Mouse (Mus musculus) midbrain, embryonic 14.5 days (tissue): Measurements from ENCODE around the gene Nsrp1. TPM values are rescaled to one million over a fixed set of nuclear protein-coding genes. Genes with fewer than 3 reads are reported as not detected.
A peak's percentile ranks its signal among the peaks of the same experiment; 100 is the strongest.
"Not testable (repeated sequence)": the region's sequence is repeated elsewhere in the genome, so short reads cannot be mapped to it uniquely, and the experiment has no call there.

Source experiments
- ATAC-seq: fragments of 200-750 bp; cut with Nextera tagmentation; 2 replicates; pipeline ENCODE4 v1.8.0; 2017; ENCODE audit warnings: moderate number of reproducible peaks, moderate library complexity; ENCODE audit not compliant: low FRiP score, low TSS enrichment
- DNase-seq: peaks from one replicate; pipeline ENCODE4 v3.0.0-alpha.2; 2015
- H3K27ac ChIP-seq: fragments of 300-500 bp; sonication (generic); replicated peaks from 2 replicates; pipeline ENCODE4 v1.5.1; 2014; ENCODE audit warnings: mild to moderate bottlenecking, low read depth, low read length, moderate library complexity
- H3K27me3 ChIP-seq: fragments of 300-500 bp; sonication (generic); 2 replicates; pipeline ENCODE4 v1.6.1; 2014; ENCODE audit warnings: low read length, control low read depth, mixed read lengths; ENCODE audit not compliant: control insufficient read depth, insufficient read depth
- H3K36me3 ChIP-seq: fragments of 300-500 bp; sonication (generic); 2 replicates; pipeline ENCODE4 v1.6.1; 2014; ENCODE audit warnings: low read length, control low read depth; ENCODE audit not compliant: control insufficient read depth, insufficient read depth
- H3K4me1 ChIP-seq: fragments of 300-500 bp; sonication (generic); 2 replicates; pipeline ENCODE4 v1.6.1; 2014; ENCODE audit warnings: mild to moderate bottlenecking, antibody characterized with exemption, low read length, control low read depth; ENCODE audit not compliant: control insufficient read depth, insufficient read depth
- H3K4me2 ChIP-seq: fragments of 300-500 bp; sonication (generic); 2 replicates; pipeline ENCODE4 v1.6.1; 2014; ENCODE audit warnings: mild to moderate bottlenecking, low read length, moderate library complexity
- H3K4me3 ChIP-seq: fragments of 300-500 bp; sonication (generic); replicated peaks from 2 replicates; pipeline ENCODE4 v1.5.1; 2014; ENCODE audit warnings: low read depth, low read length
- H3K9ac ChIP-seq: fragments of 300-500 bp; sonication (generic); replicated peaks from 2 replicates; pipeline ENCODE4 v1.6.1; 2014; ENCODE audit warnings: mild to moderate bottlenecking, low read length, moderate library complexity
- H3K9me3 ChIP-seq: fragments of 300-500 bp; sonication (generic); 2 replicates; pipeline ENCODE4 v1.6.1; 2016; ENCODE audit warnings: low read length, control low read depth, mixed read lengths; ENCODE audit not compliant: control insufficient read depth
- WGBS: fragments of 180-500 bp; shearing (Covaris S2); extraction: QIAGEN DNeasy Blood & Tissue Kit; methylation state at CpG from one replicate; pipeline ENCODE4 v1.1.7; 2014; 5-methylcytosine and 5-hydroxymethylcytosine counted together
- polyA plus RNA-seq: library from polyadenylated mRNA; unstranded; fragments of >200 nt; fragmentation: Nextera tagmentation; extraction: Ambion mirVana; gene quantifications from 2 replicates; pipeline ENCODE4 v1.2.1, GENCODE M21; 2014

Nsrp1 gene
- polyA plus RNA-seq, 1 experiment from 2014 or later, result 50.5 TPM

DNA sequence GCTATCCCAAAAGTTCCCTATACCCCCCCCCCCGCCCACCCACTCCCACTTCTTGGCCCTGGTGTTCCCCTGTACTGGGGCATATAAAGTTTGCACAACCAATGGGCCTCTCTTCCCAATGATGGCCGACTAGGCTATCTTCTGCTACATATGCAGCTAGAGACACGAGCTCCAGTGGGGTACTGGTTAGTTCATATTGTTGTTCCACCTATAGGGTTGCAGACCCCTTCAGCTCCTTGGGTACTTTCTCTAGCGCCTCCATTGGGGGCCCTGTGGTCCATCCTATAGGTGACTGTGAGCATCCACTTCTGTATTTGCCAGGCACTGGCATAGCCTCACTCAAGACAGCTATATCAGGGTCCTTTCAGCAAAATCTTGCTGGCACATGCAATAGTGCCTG, 904 bp downstream of the Nsrp1 start:
- not testable (repeated sequence) for DNase-seq, H3K4me1 ChIP-seq, H3K27ac ChIP-seq, H3K9me3 ChIP-seq, ATAC-seq, H3K27me3 ChIP-seq
- Histone ChIP-seq H3K4me3 (peak overlapping the region; percentile 83), H3K9ac (peak overlapping the region; percentile 73), H3K4me2 (peak overlapping the region; percentile 94), H3K36me3 (peaks cover 25% of the 10 kb centered on the region)
- 61% methylated on average over 4 of the region's 4 CpGs for WGBS

DNA sequence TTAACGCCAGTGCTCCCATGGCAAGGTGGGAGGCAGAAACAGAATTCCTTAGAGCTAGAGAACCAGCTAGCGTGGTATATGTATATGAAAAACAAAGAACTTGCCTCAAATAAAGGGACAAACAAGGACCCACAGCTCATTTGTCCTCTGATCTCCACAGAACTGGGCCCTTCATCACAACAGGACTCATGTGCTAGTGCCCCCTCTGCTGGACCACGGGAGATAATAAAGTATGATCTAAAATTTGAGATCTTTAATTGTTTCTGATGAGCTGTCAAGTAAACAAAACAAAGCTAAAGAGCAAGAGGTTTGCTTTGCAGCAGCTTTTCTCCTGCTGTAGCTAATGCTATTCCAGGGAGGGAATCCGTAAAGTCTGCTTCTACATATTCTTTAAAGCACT, 7.5 kb downstream of the Nsrp1 start:
- Histone ChIP-seq H3K36me3 (peaks cover 32% of the 10 kb centered on the region), H3K4me1 (no peaks in the 10 kb centered on the region), H3K27ac (no peak overlapping the region), H3K9me3 (no peaks in the 10 kb centered on the region), H3K4me3 (no peak overlapping the region), H3K9ac (no peak overlapping the region), H3K27me3 (no peaks in the 10 kb centered on the region), H3K4me2 (no peak overlapping the region)
- DNase-seq (peak; percentile 52), ATAC-seq (no peak)
- WGBS, result 85% methylated on average over 4 of the region's 4 CpGs

DNA sequence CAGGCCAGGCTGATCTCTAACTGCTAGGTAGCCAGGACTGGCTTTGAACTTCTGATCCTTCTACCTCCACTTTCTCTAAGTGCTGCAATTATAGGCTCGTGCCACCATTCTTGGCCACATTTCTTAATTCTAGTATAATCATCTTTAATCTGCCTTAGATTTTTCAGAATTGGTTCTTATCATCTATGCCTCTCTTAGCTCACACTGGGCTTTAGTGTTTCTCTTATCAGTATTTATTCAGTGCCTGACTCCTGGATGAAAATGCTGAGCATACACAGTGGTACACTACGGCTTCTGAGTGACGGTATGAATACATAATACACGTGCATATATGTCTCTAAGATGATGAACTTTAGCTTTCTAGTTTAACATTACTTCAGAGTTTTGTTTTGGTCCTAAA, 9.4 kb downstream of the Nsrp1 start:
- WGBS, result 90% methylated on average over 4 of the region's 4 CpGs
- Histone ChIP-seq H3K4me1 (no peaks in the 10 kb centered on the region), H3K36me3 (peaks cover 14% of the 10 kb centered on the region), H3K9ac (no peak overlapping the region), H3K9me3 (no peaks in the 10 kb centered on the region), H3K27ac (no peak overlapping the region), H3K4me2 (no peak overlapping the region), H3K4me3 (no peak overlapping the region), H3K27me3 (no peaks in the 10 kb centered on the region)
- DNase-seq (no peak), ATAC-seq (no peak)

DNA sequence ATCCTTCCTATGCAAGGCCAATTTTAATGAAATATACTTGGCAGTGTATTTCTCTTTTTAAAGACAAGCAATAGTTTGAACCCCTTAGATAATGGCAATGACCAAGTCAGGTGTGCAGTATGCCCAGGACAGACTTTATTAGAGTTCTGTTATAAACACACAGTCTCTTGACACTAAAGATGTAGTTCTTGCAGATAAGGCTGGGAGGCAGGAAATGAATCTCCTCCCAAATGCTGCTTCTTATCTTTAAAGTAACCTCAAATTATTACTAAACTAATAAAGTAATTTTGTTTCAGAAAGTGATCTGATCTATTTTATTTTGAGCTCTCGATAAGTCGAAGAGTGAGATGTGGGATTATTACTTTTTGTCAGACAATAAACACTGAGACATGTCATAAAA, 14.8 kb downstream of the Nsrp1 start:
- no peaks in the 10 kb centered on the region for H3K27me3 ChIP-seq
- no peaks in the 10 kb centered on the region for H3K4me1 ChIP-seq
- no peaks in the 10 kb centered on the region for H3K9me3 ChIP-seq
- H3K36me3 ChIP-seq, result 0 out of 2 replicates have a peak, but pooled peaks cover 6% of the 10 kb centered on the region
- no peak overlapping the region for H3K9ac ChIP-seq
- WGBS, result over 99% methylated on average over 2 of the region's 2 CpGs
- ATAC-seq (no peak), DNase-seq (no peak)
- no peak overlapping the region for H3K27ac ChIP-seq
- no peak overlapping the region for H3K4me3 ChIP-seq
- H3K4me2 ChIP-seq, result no peak overlapping the region

DNA sequence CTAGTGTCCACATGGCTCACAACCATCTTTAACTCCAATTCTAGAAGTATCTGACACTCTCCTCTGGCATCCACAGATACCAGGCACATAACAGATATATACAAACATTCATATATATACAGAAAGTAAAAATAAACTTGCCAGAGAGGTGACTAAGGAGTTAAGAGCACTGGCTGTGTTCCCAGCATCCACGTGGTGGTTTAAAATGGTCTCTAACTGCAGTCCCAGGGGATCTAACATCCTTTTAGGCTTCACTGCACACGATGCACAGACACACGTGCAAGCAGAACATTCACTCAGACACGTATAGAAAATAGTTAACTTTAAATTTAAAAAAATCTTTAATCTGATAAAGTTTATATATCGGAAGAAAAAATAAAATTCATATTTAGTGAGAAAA, 16.3 kb downstream of the Nsrp1 start:
- H3K9ac ChIP-seq, result no peak overlapping the region
- ATAC-seq, result no peak
- peak; percentile 9 for DNase-seq

DNA sequence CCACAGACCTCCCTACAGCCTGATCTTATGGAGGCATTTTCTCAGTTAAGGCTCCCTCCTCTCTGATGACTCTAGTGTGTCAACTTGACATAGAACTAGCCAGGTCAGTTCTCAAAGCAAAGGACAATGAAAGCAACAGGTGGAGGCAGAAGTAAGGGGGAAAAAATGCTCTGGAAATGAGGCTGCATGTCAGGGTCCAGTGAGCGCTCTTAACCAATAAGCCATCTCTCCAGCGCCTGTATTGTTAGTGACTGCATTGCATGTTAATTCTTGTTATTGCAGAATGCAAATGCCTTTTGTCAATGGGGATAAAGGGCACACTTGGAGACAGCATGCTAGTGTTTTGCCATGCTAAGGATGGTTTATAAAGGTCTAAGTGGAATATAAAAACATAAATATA, 35.4 kb downstream of the Nsrp1 start:
- H3K9ac ChIP-seq, result no peak overlapping the region
- ATAC-seq (no peak), DNase-seq (no peak)
- no peak overlapping the region for H3K4me2 ChIP-seq
- H3K27me3 ChIP-seq, result no peaks in the 10 kb centered on the region
- WGBS, result 72% methylated on average over 2 of the region's 2 CpGs
- H3K9me3 ChIP-seq, result no peaks in the 10 kb centered on the region
- H3K4me3 ChIP-seq, result no peak overlapping the region
- H3K27ac ChIP-seq, result no peak overlapping the region
- H3K36me3 ChIP-seq, result peaks cover 25% of the 10 kb centered on the region
- H3K4me1 ChIP-seq, result no peaks in the 10 kb centered on the region

More for the DNA sequence above, 16.3 kb downstream of the Nsrp1 start:
- H3K9me3 ChIP-seq, result no peaks in the 10 kb centered on the region
- no peak overlapping the region for H3K27ac ChIP-seq
- 0 out of 2 replicates have a peak, but pooled peaks cover 6% of the 10 kb centered on the region for H3K36me3 ChIP-seq
- H3K4me2 ChIP-seq, result no peak overlapping the region
- 71% methylated on average over 5 of the region's 5 CpGs for WGBS
- no peaks in the 10 kb centered on the region for H3K27me3 ChIP-seq
- H3K4me3 ChIP-seq, result no peak overlapping the region
- no peaks in the 10 kb centered on the region for H3K4me1 ChIP-seq

DNA sequence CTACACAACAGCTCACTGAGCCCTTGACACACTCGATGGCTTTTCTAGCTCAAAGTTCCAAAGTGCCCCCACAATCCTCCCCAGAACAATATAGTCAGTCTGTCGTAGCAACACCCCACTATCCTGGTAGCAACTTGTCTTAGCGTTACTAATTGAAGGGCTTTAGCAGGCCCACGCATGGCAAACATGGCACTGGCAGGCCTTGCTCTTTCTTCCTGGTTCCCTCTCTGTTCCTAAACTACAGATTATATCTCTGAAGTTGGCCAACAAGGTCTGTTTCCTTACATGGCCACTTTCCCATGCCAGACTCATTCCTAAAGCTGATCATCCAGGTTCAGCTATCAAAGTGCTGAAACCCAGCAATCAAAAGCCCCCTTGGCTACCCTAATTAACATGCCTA, 36.3 kb downstream of the Nsrp1 start:
- no peak overlapping the region for H3K27ac ChIP-seq
- 69% methylated on average over 4 of the region's 4 CpGs for WGBS
- no peak overlapping the region for H3K4me2 ChIP-seq
- no peak overlapping the region for H3K9ac ChIP-seq
- no peak for DNase-seq
- no peaks in the 10 kb centered on the region for H3K27me3 ChIP-seq
- ATAC-seq, result no peak
- H3K4me3 ChIP-seq, result no peak overlapping the region
- no peaks in the 10 kb centered on the region for H3K4me1 ChIP-seq
- peaks cover 19% of the 10 kb centered on the region for H3K36me3 ChIP-seq
- no peaks in the 10 kb centered on the region for H3K9me3 ChIP-seq

DNA sequence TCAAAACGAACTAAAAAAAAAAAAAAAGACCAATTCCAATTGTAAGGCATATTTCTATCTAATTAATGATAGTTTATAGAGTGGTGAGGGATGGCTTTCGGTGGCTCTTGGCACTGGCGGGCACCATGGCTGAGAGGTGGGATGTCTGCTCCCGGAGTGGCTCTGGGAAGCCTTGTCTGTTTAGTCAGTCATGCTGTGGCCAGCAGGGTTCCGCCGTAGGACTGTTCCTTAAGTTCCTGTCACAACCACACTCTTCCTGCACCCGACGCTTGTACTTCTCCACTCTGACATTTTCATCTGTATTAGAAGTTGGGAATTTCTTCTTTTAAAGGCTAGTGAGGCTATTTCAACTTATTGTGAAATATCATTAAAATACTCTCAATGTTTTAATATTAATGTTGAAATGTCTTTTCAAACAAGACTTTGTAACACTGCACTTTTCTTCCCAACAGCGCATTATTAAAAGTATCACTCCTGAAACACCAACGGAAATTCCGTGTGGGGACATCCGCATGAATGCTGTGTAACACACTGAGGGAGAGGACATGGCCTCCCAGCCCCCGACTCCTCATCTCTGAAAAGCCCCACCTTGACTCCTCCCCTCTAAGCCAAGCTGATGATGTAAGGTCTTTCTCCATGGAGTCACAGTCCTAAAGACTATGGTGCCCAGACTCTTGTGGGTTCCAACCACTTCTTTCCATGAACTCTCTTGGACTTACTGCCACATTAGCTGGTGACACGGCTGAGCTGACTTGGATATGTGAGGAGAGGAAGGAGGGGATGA, 46.9 kb downstream of the Nsrp1 start:
- H3K4me1 ChIP-seq, result no peaks in the 10 kb centered on the region
- WGBS, result 82% methylated on average over 14 of the region's 14 CpGs
- H3K4me3 ChIP-seq, result no peak overlapping the region
- no peaks in the 10 kb centered on the region for H3K27me3 ChIP-seq
- no peak overlapping the region for H3K27ac ChIP-seq
- DNase-seq (no peak), ATAC-seq (no peak)
- no peak overlapping the region for H3K9ac ChIP-seq
- H3K4me2 ChIP-seq, result no peak overlapping the region
- H3K9me3 ChIP-seq, result no peaks in the 10 kb centered on the region
- no peaks in the 10 kb centered on the region for H3K36me3 ChIP-seq

DNA sequence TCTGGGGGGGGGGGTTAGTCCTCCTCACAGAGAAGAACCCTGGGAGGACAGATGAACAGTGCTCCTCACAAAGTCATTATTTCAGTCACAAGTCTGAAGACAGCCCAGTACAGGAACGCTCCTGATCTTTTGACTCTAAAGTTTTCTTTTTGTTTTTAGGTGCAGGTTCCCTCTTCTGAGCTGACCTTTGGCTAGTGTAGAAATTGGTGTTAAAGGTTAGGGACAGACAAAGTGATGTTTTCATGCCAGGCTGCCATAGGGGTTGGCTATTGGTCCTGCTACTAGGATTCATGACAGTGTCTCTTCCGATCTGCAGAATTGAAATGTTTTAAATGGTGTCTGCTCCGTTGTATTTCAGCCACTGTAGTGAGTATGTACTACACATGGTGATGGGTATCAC, 50.1 kb downstream of the Nsrp1 start:
- no peak overlapping the region for H3K9ac ChIP-seq
- H3K27ac ChIP-seq, result no peak overlapping the region

More for the DNA sequence above, 50.1 kb downstream of the Nsrp1 start:
- Histone ChIP-seq H3K36me3 (no peaks in the 10 kb centered on the region), H3K4me3 (no peak overlapping the region), H3K4me1 (no peaks in the 10 kb centered on the region), H3K9me3 (no peaks in the 10 kb centered on the region), H3K4me2 (no peak overlapping the region), H3K27me3 (no peaks in the 10 kb centered on the region)
- WGBS, result 91% methylated on average over 3 of the region's 3 CpGs
- no peak for DNase-seq
- no peak for ATAC-seq
